In genomic region chr4:136930474-136930873, GRCm38 (mm10) we compare ENCODE assay signal across 28 mouse cellular contexts. TPM values are rescaled to one million over a fixed set of nuclear protein-coding genes. Genes with fewer than 3 reads are reported as not detected.
A peak's percentile ranks its signal among the peaks of the same experiment; 100 is the strongest.
DNase-seq lines count a peak whose midpoint lies in the region; ATAC-seq lines count a peak whose summit lies in the region.
"Had no signal": no experiment of that assay in that cellular context is flagged by ENCODE, and none has a peak within 500 bp of the region (broad histone marks: within the 10 kb centered on the region; RNA-seq: fewer than 3 reads in every experiment).

No protein-coding gene starts in this region.

- H3K9me3 ChIP-seq in neural tube, embryonic 14.5 days (ENCODE audit: control insufficient read depth, low read length), result no peaks in the 10 kb centered on the region
- no peaks in the 10 kb centered on the region for H3K9me3 ChIP-seq in liver, embryonic 12.5 days (replicated peaks)
- H3K9me3 ChIP-seq in midbrain, embryonic 15.5 days, result no peaks in the 10 kb centered on the region
- no peaks in the 10 kb centered on the region for H3K9me3 ChIP-seq in forebrain, embryonic 10.5 days
- H3K9me3 ChIP-seq: embryonic facial prominence, embryonic 15.5 days; forebrain, embryonic 12.5 days had no signal

- no peak overlapping the region for H3K4me3 ChIP-seq in neural tube, embryonic 14.5 days (ENCODE audit: low read depth, low read length)
- no peak overlapping the region for H3K4me3 ChIP-seq in liver, embryonic 12.5 days
- no peak overlapping the region for H3K4me3 ChIP-seq in midbrain, embryonic 15.5 days
- no peak overlapping the region for H3K4me3 ChIP-seq in forebrain, embryonic 10.5 days
- H3K4me3 ChIP-seq: embryonic facial prominence, embryonic 15.5 days; forebrain, embryonic 12.5 days; left cerebral cortex, adult 2 months; myocyte had no signal

- H3K4me1 ChIP-seq in neural tube, embryonic 14.5 days (ENCODE audit: control insufficient read depth, insufficient read depth, low read length), result peaks cover 7% of the 10 kb centered on the region; the same call in 1 of the 2 replicates
- H3K4me1 ChIP-seq in liver, embryonic 12.5 days, result peaks cover 37% of the 10 kb centered on the region
- H3K4me1 ChIP-seq in midbrain, embryonic 15.5 days, result peaks cover 15% of the 10 kb centered on the region
- H3K4me1 ChIP-seq in forebrain, embryonic 10.5 days, result peaks cover 33% of the 10 kb centered on the region

- H3K4me2 ChIP-seq in neural tube, embryonic 14.5 days (ENCODE audit: low read depth, low read length), result no peak overlapping the region
- H3K4me2 ChIP-seq in liver, embryonic 12.5 days, result peak overlapping the region; percentile 30
- H3K4me2 ChIP-seq in midbrain, embryonic 15.5 days, result no peak overlapping the region
- H3K4me2 ChIP-seq: embryonic facial prominence, embryonic 15.5 days; forebrain, embryonic 12.5 days had no signal

- DNase-seq in neural tube, embryonic 10.5 days (ENCODE audit: extremely low spot score, low spot score), result no peak
- peak; percentile 92 for DNase-seq in c-Kit-positive CD71-positive TER-119-negative erythroid progenitor cells, embryonic 14.5 days (ENCODE audit: low read depth)
- no peak for DNase-seq in frontal cortex, postnatal 14 days (ENCODE audit: low spot score in 2 of 2)
- no peak for DNase-seq in forebrain, embryonic 10.5 days (ENCODE audit: extremely low spot score, low spot score)
- DNase-seq: B cell, adult 2 months; cerebellum, postnatal 10 days; gastrocnemius, postnatal 10 days; heart, adult 11 months; heart, postnatal 36 days; kidney, adult 8-10 months; kidney, postnatal 25 days; left cerebral cortex, postnatal 4 days; lung, postnatal 10 days; midbrain, embryonic 14.5 days; thymus, postnatal 25 days had no signal

- WGBS in neural tube, embryonic 14.5 days, result 88% methylated on average over 8 of the region's 8 CpGs
- 43% methylated on average over 8 of the region's 8 CpGs for WGBS in liver, embryonic 12.5 days (ENCODE audit: insufficient replicate concordance)
- WGBS in midbrain, embryonic 15.5 days, result 86% methylated on average over 8 of the region's 8 CpGs
- 92% methylated on average over 8 of the region's 8 CpGs for WGBS in forebrain, embryonic 10.5 days

- no peaks in the 10 kb centered on the region for H3K36me3 ChIP-seq in neural tube, embryonic 14.5 days (ENCODE audit: control insufficient read depth, insufficient read depth, low read length)
- no peaks in the 10 kb centered on the region for H3K36me3 ChIP-seq in liver, embryonic 12.5 days
- 0 out of 2 replicates have a peak, but pooled peaks cover 2% of the 10 kb centered on the region for H3K36me3 ChIP-seq in midbrain, embryonic 15.5 days (replicated peaks)
- no peaks in the 10 kb centered on the region for H3K36me3 ChIP-seq in forebrain, embryonic 10.5 days (replicated peaks)
- H3K36me3 ChIP-seq: embryonic facial prominence, embryonic 15.5 days; forebrain, embryonic 12.5 days had no signal

- H3K9ac ChIP-seq in neural tube, embryonic 14.5 days (replicated peaks; ENCODE audit: low read depth, low read length), result 0 out of 2 replicates have a peak overlapping the region, but pooled peaks have one; percentile 2
- peak overlapping the region; percentile 22; the same call in 1 of the 2 replicates for H3K9ac ChIP-seq in liver, embryonic 12.5 days
- no peak overlapping the region for H3K9ac ChIP-seq in midbrain, embryonic 15.5 days
- H3K9ac ChIP-seq: embryonic facial prominence, embryonic 15.5 days; forebrain, embryonic 12.5 days had no signal

- H3K27me3 ChIP-seq in neural tube, embryonic 14.5 days (ENCODE audit: control insufficient read depth, insufficient read depth, low read length), result no peaks in the 10 kb centered on the region
- peaks cover 65% of the 10 kb centered on the region for H3K27me3 ChIP-seq in liver, embryonic 12.5 days (replicated peaks)
- peaks cover 53% of the 10 kb centered on the region for H3K27me3 ChIP-seq in midbrain, embryonic 15.5 days (replicated peaks)
- peaks cover 53% of the 10 kb centered on the region for H3K27me3 ChIP-seq in forebrain, embryonic 10.5 days (ENCODE audit: poor library complexity, severe bottlenecking)

- ATAC-seq in neural tube, embryonic 14.5 days (ENCODE audit: low read depth), result no peak
- ATAC-seq in liver, embryonic 12.5 days, result peak; percentile 92
- peak; percentile 53 for ATAC-seq in megakaryocyte-erythroid progenitor cell, adult 5-6 weeks (replicated peaks; ENCODE audit: low FRiP score, low TSS enrichment, poor library complexity, severe bottlenecking)
- ATAC-seq in midbrain, embryonic 15.5 days (replicated peaks), result no peak
- ATAC-seq: hindbrain, postnatal 0 days had no signal

- H3K27ac ChIP-seq in neural tube, embryonic 14.5 days (ENCODE audit: low read depth, low read length), result no peak overlapping the region
- peak overlapping the region; percentile 61; the same call in 1 of the 2 replicates for H3K27ac ChIP-seq in liver, embryonic 12.5 days
- no peak overlapping the region for H3K27ac ChIP-seq in midbrain, embryonic 15.5 days
- no peak overlapping the region for H3K27ac ChIP-seq in forebrain, embryonic 10.5 days
- H3K27ac ChIP-seq: embryonic facial prominence, embryonic 15.5 days; forebrain, embryonic 12.5 days; hindbrain, postnatal 0 days; left cerebral cortex, adult 2 months had no signal

RNA-seq across cellular contexts. Expression of gene Epha8, which starts 26.1 kb away (rescaled TPM):
- 9.9 and 13.1 TPM in 2 replicates for polyA plus RNA-seq in neural tube, embryonic 14.5 days (2014; fragmentation: Nextera tagmentation; extraction: Ambion mirVana)
- 0.06 and 0.11 TPM in 2 replicates for polyA plus RNA-seq in liver, embryonic 12.5 days (2016; fragmentation: Nextera tagmentation; extraction: Ambion mirVana)
- not detected in 2 replicates for total RNA-seq in megakaryocyte-erythroid progenitor cell, adult 5-6 weeks (2014; fragmentation: Nextera tagmentation)
- not detected in 2 replicates for total RNA-seq in megakaryocyte-erythroid progenitor cell, adult 5-6 weeks (2017)
- 20.5 and 23.1 TPM in 2 replicates for polyA plus RNA-seq in midbrain, embryonic 15.5 days (2015; fragmentation: Nextera tagmentation; extraction: Ambion mirVana)
- 0.46 and 0.60 TPM in 2 replicates for polyA plus RNA-seq in forebrain, embryonic 10.5 days (2016; fragmentation: Nextera tagmentation; extraction: Ambion mirVana)
- total RNA-seq: heart, postnatal 36 days; liver, adult 2 months; megakaryocyte, adult 5-6 weeks; neutrophil, adult 5-6 weeks had no signal
- polyA plus RNA-seq: heart, embryonic 14.5 days; liver, adult 2 months; myocyte had no signal

RNA-seq across cellular contexts. Expression of gene C1qa, which starts 31.9 kb away (rescaled TPM):
- polyA plus RNA-seq in neural tube, embryonic 14.5 days (2014; fragmentation: Nextera tagmentation; extraction: Ambion mirVana), result 19.6 and 29.3 TPM in 2 replicates
- polyA plus RNA-seq in liver, embryonic 12.5 days (2016; fragmentation: Nextera tagmentation; extraction: Ambion mirVana), result 24.8 and 26.2 TPM in 2 replicates
- total RNA-seq in megakaryocyte-erythroid progenitor cell, adult 5-6 weeks (2014; fragmentation: Nextera tagmentation), result 1.5 TPM in 1 of 2 replicates, not detected in the other
- total RNA-seq in megakaryocyte-erythroid progenitor cell, adult 5-6 weeks (2017), result not detected in 2 replicates
- polyA plus RNA-seq in midbrain, embryonic 15.5 days (2015; fragmentation: Nextera tagmentation; extraction: Ambion mirVana), result 25.1 and 33.3 TPM in 2 replicates
- polyA plus RNA-seq in forebrain, embryonic 10.5 days (2016; fragmentation: Nextera tagmentation; extraction: Ambion mirVana), result 4.5 TPM in 2 replicates
- total RNA-seq: neutrophil, adult 5-6 weeks had no signal
- polyA plus RNA-seq: myocyte had no signal

RNA-seq across cellular contexts. Expression of gene C1qc, which starts 37.6 kb away (rescaled TPM):
- 15.3 and 25.2 TPM in 2 replicates for polyA plus RNA-seq in neural tube, embryonic 14.5 days (2014; fragmentation: Nextera tagmentation; extraction: Ambion mirVana)
- 32.7 and 33.5 TPM in 2 replicates for polyA plus RNA-seq in liver, embryonic 12.5 days (2016; fragmentation: Nextera tagmentation; extraction: Ambion mirVana)
- not detected in 2 replicates for total RNA-seq in megakaryocyte-erythroid progenitor cell, adult 5-6 weeks (2014; fragmentation: Nextera tagmentation)
- total RNA-seq in megakaryocyte-erythroid progenitor cell, adult 5-6 weeks (2017), result 3.4 TPM in 1 of 2 replicates, not detected in the other
- polyA plus RNA-seq in midbrain, embryonic 15.5 days (2015; fragmentation: Nextera tagmentation; extraction: Ambion mirVana), result 21.7 and 28.4 TPM in 2 replicates
- 5.0 and 6.9 TPM in 2 replicates for polyA plus RNA-seq in forebrain, embryonic 10.5 days (2016; fragmentation: Nextera tagmentation; extraction: Ambion mirVana)
- total RNA-seq: neutrophil, adult 5-6 weeks had no signal
- polyA plus RNA-seq: myocyte had no signal

RNA-seq across cellular contexts. Expression of gene C1qb, which starts 44.5 kb away (rescaled TPM):
- polyA plus RNA-seq in neural tube, embryonic 14.5 days (2014; fragmentation: Nextera tagmentation; extraction: Ambion mirVana), result 28.2 and 49.7 TPM in 2 replicates
- 53.1 and 54.6 TPM in 2 replicates for polyA plus RNA-seq in liver, embryonic 12.5 days (2016; fragmentation: Nextera tagmentation; extraction: Ambion mirVana)
- not detected in 2 replicates for total RNA-seq in megakaryocyte-erythroid progenitor cell, adult 5-6 weeks (2014; fragmentation: Nextera tagmentation)
- total RNA-seq in megakaryocyte-erythroid progenitor cell, adult 5-6 weeks (2017), result not detected in 2 replicates
- polyA plus RNA-seq in midbrain, embryonic 15.5 days (2015; fragmentation: Nextera tagmentation; extraction: Ambion mirVana), result 39.7 and 49.0 TPM in 2 replicates
- polyA plus RNA-seq in forebrain, embryonic 10.5 days (2016; fragmentation: Nextera tagmentation; extraction: Ambion mirVana), result 15.1 and 15.5 TPM in 2 replicates
- total RNA-seq: neutrophil, adult 5-6 weeks had no signal
- polyA plus RNA-seq: myocyte had no signal

Comparison
In these comparisons a context has a peak if more than half of its experiments do, and no peak if none do; other contexts are left out.
1. ATAC-seq: peak in liver, embryonic 12.5 days (single experiment) and megakaryocyte-erythroid progenitor cell, adult 5-6 weeks (single experiment); none in neural tube, embryonic 14.5 days (single experiment) and midbrain, embryonic 15.5 days (single experiment).